Mouse (Mus musculus) cerebellum, adult 9-11 months (tissue): ENCODE results near the gene Dgki.

Source experiments
- DNase-seq: peaks from one replicate; pipeline ENCODE4 v3.0.0; 2022

The Dgki gene

DNA sequence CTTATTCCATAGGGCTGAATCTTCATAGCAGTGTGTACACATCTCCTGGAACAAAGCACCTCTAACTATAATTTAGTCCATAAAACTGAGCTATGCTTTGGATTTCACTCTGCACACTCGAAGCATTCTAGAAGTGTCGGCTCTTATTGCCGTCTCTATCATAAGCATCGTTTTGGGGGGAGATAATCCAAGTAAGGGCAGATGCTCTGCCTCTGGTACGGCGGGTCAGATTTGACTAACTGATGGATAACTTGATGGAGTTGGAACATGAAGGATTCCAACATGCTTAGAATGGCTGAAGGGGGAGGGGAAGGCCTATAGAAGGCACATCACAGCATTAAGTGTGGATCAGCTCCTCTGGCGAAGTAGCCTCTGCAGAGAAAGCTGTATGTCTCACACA, 242.4 kb downstream of the Dgki start:
- DNase-seq, result no peak

DNA sequence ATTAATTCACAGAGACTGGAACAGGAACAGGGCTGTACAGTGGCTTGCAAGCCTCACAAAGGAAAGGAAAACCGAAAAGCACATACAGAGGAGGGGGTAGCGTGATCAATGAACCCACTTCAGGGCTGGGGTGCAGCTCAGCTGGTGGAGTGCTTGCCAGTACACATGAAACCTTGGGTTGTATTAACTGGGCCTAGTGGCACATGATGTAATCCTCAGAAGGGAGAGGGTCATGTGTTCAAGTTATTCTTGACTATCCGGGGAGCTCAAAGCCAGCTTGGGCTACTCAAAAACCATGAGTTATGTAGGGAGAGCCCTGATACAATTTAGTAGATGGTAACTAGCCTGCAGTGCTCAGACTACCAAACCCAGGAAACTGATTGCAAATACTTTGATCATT, 244.3 kb downstream of the Dgki start:
- DNase-seq, result no peak

DNA sequence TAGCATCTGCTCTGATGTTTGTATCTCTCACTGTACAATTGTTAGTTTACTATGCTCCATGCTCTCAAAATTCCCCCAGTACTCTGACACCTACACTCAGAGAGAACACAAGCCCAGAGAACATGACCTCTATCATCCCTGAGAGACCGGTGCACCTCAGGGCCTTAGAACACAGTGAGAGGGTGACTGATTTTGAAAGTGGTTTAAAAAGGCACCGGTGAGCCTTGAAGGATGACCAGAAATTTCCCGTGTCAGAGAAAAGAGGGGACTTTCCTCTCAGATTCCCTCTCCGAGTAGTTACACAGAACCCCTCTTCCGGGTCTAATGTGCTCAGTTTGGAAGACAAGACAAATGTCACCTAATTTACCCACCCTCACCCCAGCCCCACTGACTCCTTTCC, 244.9 kb downstream of the Dgki start:
- DNase-seq, result no peak

DNA sequence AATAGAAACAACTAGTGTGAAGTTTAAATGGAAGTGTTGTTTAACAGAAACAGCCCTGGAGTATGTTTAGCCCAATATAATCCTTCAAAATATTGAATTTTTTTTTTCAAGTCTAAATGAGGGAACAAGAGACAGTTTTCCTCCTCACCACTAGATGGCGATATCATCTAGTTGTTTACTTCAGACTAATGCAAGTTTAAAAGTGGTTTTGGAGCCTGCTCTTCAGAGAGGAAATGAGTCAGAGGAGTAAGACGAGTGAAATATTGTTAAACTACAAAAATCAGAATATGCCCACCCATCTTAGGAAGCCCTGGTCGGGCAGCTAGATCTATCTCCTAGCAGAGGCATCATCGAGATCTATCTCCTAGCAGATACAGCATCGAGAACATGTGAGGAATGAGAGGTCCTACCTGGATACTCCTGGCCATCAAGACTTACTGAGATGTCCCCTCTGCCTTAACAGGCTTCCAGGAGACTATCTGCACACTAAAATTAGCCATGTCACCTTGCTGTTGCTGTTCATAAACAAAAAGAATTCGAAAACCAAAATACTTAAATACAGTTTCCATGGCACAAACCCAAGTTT, 245.5 kb downstream of the Dgki start:
- DNase-seq, result no peak

DNA sequence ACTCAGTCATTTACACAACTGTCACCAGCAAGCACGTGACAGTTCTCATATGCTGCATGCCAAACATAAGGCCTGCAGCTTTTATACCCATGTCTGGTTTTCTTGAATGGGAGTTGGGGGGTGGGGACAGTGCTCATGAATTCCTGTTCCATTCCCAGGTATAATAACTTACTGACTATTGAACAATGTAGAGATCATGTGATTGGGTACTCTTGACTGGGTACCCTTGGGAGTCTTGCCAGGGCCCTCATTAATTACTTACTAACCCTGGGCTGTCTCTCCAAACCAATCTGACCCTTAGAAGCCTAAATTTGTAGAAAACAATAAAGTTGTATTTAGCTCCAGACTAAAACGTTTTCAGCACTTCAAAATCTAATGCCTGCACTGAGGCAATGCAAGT, 246.6 kb downstream of the Dgki start:
- no peak for DNase-seq

DNA sequence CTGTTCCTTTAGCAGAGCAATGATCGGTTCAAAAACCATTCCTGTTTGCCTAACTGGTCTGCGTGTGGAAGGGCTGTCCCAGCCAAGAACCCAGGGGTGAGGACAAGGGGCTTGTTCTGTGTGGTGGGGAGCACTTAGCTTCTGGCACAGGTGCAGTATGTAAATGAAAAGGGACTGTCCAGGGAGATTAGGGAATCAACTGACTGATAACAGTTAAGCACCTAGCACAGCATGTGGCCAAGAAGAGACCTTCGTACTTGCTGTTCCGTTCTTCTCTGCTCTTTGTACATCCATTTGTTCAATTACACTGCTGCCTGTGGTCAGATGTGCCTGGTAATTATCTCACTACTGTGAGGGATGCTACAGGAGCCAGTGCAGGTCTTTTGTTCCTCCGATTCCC, 248.3 kb downstream of the Dgki start:
- DNase-seq, result no peak

DNA sequence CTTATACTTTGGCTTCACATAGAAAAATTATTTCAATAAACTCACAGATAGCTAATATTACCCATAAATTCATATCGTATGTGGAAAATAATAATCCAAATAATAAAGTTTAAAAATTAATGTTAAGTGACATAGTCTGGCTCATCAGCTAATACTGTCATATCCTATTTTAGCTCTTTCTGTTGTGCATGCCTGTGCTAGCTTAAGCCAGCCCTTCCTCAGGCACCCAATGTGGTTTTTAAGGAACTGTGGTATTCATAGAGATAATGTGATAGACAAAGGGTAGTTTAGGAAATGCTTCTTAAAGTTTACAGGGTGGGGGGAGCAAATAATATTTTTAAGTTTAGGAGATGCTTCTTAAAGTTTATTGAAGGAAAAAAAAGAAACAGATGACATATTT, 248.8 kb downstream of the Dgki start:
- no peak for DNase-seq

DNA sequence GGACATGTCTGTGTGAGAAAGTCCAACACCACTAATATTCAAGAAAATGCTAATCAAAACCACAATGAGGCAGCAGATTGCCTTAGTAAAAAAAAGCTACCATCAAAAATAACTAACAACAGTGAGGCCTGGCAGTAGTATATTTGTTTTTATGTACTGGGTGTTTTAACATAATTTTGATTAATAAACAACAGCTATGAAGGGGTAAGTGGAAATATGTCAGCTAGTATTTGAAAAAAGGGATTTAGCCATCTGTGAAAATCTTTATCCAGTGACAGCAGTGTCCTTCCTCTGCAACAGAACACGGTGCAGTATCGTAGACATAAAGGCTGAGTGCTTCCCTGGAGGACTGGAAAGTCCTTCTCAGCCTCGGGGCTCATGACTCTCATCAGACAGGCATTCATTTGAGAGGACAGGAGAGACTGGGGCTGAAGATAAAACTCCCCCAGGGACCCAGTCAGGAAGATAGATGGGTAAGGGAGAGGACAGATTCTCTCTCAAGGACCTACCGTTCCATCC, 252.3 kb downstream of the Dgki start:
- no peak for DNase-seq

DNA sequence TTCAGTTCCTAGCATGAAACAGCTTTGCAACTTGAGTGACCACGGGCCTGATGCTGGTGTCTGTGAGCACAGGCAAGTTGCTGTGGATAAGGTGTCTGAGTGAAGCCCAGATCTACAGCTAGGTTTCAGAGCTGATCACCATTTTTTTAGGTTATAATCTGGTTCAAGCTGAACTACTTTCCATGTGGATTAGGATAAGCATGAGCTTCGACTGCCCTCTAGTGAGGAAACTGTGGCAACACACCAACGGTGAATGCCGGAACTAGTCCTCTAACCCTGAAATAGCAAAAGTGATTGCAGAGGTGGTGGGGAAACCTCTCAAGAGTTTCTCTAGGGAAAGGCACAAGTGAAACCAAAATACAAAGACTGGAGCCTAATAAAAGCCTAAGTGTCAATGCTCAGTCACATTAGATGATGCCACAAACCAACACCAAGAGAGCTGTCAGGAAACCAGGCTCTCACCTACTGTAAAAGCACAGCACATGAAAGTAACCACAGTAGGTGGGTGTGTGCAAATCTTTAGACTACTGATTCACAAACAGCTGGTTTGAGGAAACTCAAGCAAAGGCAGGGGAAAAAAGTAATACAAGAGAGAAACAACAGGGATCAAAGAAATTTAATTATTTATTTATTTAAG, 253.7 kb downstream of the Dgki start:
- peak; percentile 57 for DNase-seq

DNA sequence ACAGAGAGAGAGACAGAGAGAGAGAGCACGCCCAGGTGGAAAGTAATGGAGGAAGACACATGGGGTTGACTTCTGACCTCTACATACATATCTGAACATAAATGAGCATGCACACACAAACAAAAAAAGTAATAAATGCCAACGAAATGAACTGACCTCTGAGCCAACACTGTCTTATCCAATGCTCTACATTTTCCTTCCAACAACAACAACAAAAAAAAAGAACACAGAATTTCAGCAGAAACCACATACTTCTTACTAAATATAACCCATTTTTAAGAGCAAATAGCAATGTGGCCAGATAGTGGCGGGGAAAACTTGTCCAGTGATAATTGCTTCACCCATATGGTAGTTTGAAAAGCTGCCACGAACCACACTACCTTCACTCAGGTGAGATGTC, 255.2 kb downstream of the Dgki start:
- DNase-seq, result no peak

DNA sequence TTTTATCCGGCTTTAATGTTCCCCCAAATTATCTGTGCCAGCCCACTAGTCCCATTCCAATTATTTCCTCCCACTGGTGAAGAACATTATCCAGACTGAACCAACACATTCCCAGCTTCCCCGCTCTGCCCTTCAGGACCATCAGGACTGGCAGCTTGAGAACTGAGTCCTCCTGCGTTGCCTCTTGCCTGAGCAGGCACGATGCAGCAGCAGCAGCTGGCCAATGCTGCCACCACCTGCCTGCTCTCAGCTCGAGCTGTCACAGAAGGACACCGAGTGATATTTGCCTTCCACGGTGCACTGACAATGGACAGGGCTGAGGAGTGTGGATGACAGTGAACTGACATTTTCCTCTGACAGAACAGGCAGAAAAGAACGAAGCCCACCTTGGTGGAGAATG, 261.5 kb downstream of the Dgki start:
- DNase-seq, result peak; percentile 70

DNA sequence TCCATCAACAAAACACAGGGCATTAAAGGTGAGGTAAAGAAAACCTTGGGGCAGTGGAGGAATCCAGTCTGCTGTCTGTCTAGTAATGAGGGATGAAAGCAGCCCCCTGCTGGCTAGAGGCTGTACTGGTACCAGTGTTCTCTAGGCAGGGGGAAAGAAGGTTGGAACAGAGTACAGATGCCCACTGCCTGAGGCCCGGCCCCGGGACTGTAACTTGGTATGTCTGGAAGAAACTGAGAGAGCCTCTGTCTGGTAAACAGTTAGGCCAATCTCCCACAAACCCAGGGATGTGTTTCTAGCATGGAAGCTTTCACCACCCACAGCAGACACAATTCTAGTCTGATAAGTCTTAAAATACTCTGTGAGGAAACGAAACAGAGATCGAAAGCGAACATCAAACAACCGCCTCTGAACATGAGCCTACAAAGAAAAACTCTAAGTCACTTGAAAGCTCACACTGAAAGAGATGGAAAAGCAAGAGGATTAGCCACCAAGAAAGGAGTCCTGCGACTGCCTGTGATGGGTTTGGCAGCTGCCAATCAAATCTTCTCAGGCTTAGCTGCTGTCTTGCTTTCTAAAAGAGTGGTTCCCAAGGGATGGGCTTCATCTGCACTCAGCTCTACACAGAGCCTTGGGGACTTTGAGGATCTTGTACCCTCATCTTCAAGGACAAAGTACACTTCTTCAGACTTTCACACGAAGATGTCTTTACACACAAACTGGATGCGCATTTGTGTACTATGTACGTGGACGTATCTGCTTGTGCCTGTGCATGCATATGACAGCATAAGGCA, 262.7 kb downstream of the Dgki start:
- DNase-seq, result no peak

DNA sequence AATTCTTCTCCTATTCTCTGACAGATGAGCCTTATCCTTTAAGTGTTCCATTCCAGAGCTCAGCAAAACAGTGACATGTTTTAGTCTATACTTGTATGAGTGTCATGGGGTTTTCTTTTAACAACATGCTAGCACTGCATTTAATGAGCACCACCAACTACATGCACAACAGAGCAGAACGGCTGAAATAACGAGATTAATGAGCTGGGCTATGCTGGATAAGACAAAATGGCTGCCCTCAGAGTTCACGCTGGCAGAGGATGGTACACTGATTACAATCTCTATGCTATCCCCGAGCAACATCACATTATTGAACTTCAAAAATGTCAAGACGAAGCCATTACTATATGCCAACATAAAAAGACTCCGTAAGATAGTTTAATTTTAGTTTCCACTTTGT, 264.3 kb downstream of the Dgki start:
- no peak for DNase-seq

DNA sequence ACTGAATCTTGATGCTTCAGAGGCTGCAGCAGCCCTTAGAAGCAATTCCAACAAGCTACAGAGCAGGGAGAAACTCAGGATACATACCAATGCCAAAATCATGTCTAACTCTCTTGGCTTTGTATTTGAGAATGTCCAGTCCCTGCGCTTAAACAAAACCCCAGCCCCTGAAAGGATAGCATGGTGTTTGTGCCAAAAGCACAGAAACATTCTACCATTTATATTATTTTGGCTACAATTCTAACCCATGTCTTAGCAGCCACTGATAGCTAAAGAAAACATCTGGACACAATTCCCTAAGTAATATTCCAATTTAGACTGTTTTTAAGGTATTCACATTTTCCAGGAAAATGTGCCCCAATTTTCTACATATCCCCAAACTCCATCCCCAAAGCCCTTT, 269.0 kb downstream of the Dgki start:
- no peak for DNase-seq

DNA sequence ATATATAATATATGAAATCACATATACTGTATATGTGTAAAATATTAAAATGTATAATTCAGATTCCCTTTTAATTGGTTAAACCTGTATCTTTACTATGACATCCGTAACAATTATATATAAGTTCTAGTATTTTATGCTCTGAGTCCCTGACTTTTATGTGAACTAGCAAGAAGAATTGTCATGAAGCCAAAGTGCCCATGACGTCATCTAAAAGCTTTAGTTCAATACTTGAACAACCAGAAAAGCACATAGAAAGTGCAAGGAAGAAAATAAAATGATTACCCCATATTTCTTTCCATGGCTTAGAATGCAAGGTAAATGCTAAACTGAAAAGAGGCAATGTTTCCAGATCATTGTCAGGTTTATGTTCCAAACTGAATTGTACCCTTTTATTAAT, 269.6 kb downstream of the Dgki start:
- no peak for DNase-seq

DNA sequence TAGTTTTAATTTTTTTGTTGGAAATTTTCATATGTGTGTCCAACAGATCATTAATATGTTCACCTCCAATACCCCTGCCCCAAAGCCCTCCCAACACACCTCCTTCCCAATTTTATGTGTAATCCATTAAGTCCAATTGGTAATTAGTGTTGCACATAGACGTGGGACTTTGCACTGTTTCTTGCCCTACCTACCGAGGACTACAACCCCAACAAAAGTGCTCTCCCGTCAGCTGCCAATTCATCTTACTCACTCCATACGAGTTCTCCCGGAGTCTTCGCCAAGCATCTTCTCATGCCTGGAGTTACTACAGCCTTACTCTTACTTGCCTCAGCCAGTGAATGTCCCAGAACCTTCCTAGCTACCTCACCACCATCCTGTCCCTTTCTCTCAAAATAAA, 271.1 kb downstream of the Dgki start:
- no peak for DNase-seq

DNA sequence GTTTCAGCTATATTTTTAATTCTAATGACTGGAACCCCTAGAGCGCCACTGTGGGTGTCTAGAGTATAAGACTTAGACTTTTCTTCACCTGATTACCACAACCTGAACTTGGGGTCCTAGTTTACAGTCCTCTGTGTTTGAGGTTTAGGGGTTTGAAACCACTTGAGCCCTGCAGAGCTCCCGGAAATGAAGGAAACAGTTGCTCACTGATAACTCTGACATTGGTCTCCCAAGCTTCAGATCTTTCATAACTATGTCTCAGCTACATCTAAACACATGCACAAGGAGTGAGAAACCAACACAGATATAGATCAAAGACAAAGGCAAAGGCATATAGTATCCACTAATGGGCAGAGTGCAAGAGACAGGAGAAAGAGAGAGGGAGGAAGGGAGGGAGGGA, 271.7 kb downstream of the Dgki start:
- no peak for DNase-seq

DNA sequence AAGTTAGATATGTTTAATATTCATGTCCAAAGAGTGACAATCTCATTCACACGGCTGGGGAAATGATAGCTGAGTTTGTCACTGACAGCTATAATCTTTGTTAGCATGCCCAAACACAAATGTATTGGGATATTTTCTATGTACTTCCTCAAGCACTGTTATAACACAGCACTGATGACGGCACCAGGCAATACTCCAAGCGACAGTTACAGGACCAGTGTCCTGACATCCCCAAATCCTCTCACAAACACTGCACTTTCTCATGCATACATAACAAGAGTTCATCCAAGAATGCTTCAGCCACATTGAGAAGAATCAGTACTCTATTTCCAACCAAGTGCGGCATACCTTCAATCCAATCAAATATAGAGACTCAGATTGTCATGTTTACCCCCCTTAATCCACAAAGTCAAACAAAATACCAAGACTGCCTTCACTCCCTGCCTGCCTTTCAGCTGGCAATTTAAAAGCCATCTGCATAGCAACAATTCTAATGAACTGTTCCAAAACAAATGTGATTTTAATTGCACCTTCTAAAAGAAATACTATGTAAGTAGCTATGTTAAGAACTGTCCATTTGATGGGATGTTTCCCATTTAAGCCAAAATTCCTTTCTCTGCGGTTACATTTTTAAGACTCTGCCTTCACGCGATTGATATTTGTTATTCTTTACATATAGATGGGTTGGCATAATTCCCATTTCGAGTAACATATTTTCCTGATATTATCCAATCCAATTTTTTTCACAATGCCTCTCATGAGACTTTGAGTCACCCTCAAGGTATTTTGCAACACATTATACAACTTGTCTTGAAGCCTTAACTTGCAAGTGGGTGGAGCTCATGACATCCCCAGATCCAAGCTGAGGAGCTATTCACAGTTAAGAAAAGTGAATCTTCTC, 273.4 kb downstream of the Dgki start:
- no peak for DNase-seq

DNA sequence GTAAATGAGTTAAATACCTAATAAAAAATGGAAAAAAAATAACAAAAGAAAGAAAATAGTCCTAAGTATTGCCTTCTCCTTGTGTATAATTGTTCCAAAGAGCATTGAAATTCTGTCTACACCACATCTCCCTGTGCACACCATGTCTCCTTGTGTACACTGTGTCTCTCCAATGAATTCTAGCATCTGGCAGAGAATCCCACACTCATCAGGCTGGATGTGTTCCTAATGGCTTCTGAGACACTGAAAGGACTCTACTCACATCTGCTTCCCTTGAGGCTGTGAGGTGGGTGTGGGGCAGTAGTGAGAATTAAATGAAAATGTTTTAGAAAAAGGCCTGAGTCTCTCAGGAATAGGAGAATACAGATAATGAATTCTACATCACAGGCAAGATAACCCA, 283.9 kb downstream of the Dgki start:
- no peak for DNase-seq

DNA sequence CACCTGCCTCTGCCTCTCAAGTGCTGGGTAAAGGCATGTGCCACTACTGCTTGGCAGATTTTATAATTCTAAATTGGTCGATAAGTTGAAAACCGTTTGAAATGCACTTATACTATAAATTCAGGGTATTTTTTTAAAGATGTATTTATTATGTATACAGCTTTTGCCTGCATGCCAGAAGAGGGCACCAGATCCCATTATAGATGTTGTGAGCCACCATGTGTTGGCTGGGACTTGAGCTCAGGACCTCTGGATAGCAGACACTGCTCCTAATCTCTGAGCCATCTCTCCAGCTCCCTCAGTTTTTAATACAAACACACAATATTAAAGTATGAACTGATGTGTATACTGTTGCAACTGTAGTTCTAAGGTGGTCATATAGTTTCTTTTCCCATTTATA, 288.4 kb downstream of the Dgki start:
- DNase-seq, result no peak

DNA sequence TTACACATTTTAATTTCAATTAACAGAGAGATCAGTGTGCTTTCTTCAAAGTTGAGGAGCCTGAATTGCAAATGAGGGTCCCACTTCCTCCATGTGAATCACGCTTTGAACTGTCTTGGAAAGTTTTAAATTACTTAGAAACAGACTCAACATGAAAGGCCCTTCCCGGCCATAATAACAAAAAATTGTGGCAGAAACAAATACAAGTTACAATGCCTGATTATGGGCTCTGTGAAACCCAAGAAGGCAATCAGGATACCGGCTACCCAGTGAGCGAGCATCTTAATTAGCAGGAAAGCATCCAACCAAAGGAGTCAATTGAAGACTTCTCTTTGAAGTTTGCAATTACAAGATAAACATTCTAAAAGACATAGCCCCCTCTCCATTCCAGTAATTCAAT, 292.4 kb downstream of the Dgki start:
- DNase-seq, result no peak

DNA sequence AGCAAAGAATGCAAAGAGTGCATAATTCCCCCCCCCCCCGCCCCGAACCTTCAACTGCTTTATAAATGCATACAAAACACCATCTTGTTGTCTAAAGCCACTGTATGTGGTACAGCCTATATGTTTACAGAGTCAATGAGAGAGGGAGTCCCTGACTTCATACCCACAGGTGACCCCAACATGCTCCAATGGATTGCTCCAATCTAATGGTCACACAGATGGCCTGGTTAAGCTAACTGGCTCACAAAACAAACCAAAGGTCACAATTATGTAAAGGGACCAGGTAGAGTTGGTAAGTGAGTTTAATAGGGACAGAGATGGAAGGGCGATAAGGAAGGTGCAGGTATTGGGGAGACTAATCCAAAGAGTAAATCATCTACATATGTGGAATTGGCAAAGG, 295.1 kb downstream of the Dgki start:
- no peak for DNase-seq

DNA sequence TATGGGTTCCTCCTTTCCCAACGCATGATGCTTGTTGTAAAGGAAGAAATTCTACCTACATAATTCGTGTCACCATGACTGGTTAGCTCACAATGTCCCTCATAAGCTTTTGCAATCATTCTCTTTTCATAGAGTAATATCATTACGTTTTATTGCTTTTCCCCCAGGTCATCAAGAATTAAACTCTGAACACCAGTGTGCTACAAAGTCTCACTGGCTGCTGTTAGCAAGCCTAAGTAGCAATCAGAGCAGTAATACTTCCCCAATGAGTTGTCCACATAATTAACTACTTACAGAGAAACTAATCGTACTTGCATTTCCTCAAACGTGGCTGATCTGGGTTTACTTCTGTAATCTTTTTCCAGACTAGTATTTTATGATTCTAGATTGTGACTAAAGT, 296.7 kb downstream of the Dgki start:
- no peak for DNase-seq
